Mouse (Mus musculus): ENCODE measurements at regions not wholly inside any gene's neighbourhood (a gene's known extent, or its start where the extent isn't known, plus 50 kb on each side); places are given as distances from the start of the nearest gene placed in this dataset.

DNA sequence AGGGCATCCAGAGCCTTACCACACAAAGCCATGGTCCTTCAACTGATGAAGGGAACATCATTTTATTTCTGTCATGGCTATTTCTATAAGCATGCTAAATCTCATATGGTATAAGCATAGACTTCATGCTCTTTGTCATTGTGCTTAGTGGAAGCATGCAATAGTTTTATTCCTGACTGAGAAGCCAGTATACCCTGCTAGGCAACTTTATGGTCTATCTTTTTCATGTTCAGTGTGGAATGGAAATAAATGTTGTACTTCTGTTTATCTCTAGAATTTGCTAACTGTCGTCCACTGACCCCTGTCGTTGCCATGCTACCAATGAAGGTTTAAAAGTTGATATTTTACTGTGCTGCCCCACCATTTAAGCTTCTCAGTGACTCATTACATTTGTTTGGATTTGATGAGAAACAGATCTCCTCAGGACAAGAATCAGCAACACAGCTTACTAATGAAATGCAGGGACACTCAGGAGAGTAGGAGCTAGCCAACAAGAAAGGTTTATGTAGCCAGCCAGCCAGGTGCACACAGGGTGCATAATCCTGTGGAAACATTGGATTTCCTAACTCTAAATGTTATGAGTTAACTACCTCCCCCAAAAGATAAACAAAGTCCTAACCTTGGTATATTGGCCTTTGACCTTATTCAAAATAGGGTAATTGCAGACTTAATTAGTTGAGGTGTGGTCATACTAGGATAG, 364.3 kb upstream of the Ngly1 start:
- TF ChIP-seq CTCF (IDR thresholded peaks at IDR 0.05; ENCODE audit: low read depth): no peak
- no peak for TF ChIP-seq EP300 (IDR thresholded peaks at IDR 0.05; ENCODE audit: low read depth)
